18 mouse cellular contexts compared by ENCODE assay signal in the genomic region with DNA sequence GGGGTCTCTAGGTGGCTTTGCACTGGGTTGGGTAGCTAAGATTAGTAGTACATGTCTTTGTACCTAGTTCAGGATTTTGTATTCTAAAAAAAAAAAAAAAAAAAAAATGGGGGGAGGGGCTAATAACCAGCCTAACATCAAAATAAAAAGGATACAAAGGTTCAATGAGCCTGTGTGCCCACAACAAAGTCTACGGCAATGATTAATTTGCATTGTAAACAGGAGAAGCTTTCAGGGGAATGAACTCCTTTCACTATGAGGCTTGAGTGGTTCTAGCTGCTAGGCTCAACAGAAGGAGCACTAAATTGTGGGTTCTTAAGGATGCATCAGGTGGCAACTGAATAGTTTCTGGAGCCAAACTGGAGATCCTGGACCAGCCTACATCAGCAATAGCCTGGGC.
"Had no signal": no experiment of that assay in that cellular context is flagged by ENCODE, and none has a peak within 500 bp of the region (broad histone marks: within the 10 kb centered on the region; RNA-seq: fewer than 3 reads in every experiment).

No protein-coding gene starts in this region.

- H3K4me3 ChIP-seq: left cerebral cortex, adult 2 months; liver, embryonic 13.5 days; midbrain, embryonic 12.5 days; midbrain, embryonic 15.5 days; myocyte; neural tube, embryonic 13.5 days; stomach, embryonic 15.5 days had no signal

- H3K27ac ChIP-seq: left cerebral cortex, adult 2 months; liver, embryonic 13.5 days; macrophage; midbrain, embryonic 12.5 days; midbrain, embryonic 15.5 days; neural tube, embryonic 13.5 days; stomach, embryonic 15.5 days had no signal

- ATAC-seq: lung, postnatal 0 days; midbrain, embryonic 15.5 days had no signal

- DNase-seq: kidney, adult 8-10 months; kidney, postnatal 10 days; kidney, postnatal 36 days; layer of hippocampus, postnatal 36 days; liver, embryonic 13.5 days; lung, embryonic 14.5 days; retina, postnatal 1 day; right cerebral cortex, postnatal 25 days; spleen, adult 18-20 months; thymus, postnatal 25 days had no signal

- H3K9ac ChIP-seq: liver, embryonic 13.5 days; lung, embryonic 14.5 days; midbrain, embryonic 12.5 days; midbrain, embryonic 15.5 days; neural tube, embryonic 13.5 days; stomach, embryonic 15.5 days had no signal

- H3K27me3 ChIP-seq: liver, embryonic 13.5 days; midbrain, embryonic 12.5 days; midbrain, embryonic 15.5 days; neural tube, embryonic 13.5 days; stomach, embryonic 15.5 days had no signal

- H3K4me1 ChIP-seq: midbrain, embryonic 12.5 days; midbrain, embryonic 15.5 days; neural tube, embryonic 13.5 days; stomach, embryonic 15.5 days had no signal

- H3K9me3 ChIP-seq: liver, embryonic 13.5 days; midbrain, embryonic 12.5 days; midbrain, embryonic 15.5 days; neural tube, embryonic 13.5 days; stomach, embryonic 15.5 days had no signal

- H3K4me2 ChIP-seq: liver, embryonic 13.5 days; lung, embryonic 14.5 days; midbrain, embryonic 12.5 days; midbrain, embryonic 15.5 days; neural tube, embryonic 13.5 days; stomach, embryonic 15.5 days had no signal
